Mouse (Mus musculus) liver, adult 2 months (tissue): ENCODE results near the gene Zranb1. TPM values are rescaled to one million over a fixed set of nuclear protein-coding genes. Genes with fewer than 3 reads are reported as not detected.

Source experiments
- DNase-seq: peaks from one replicate; pipeline ENCODE4 v3.0.0-alpha.2; 2011; ENCODE audit warnings: low read depth, low spot score; ENCODE audit errors: extremely low read depth
- H3K27ac ChIP-seq: fragments of 200-500 bp; replicated peaks from 2 replicates; pipeline ENCODE4 v1.5.1; 2012; ENCODE audit warnings: low read depth, mild to moderate bottlenecking, control low read depth, inconsistent platforms, low read length; ENCODE audit not compliant: insufficient read depth
- H3K27me3 ChIP-seq: fragments of 200-500 bp; 2 replicates; pipeline ENCODE4 v1.6.1; 2012; ENCODE audit warnings: mild to moderate bottlenecking, moderate library complexity, low read length, inconsistent platforms; ENCODE audit not compliant: control insufficient read depth, insufficient read depth
- H3K36me3 ChIP-seq: fragments of 200-500 bp; 2 replicates; pipeline ENCODE4 v1.6.1; 2012; ENCODE audit warnings: low read length, inconsistent platforms; ENCODE audit not compliant: control insufficient read depth, insufficient read depth
- H3K4me1 ChIP-seq: fragments of 200-500 bp; 2 replicates; pipeline ENCODE4 v1.6.1; 2011; ENCODE audit warnings: low read length; ENCODE audit not compliant: control insufficient read depth, insufficient read depth
- H3K4me3 ChIP-seq: fragments of 200-500 bp; 2 replicates; pipeline ENCODE4 v1.5.1; 2011; ENCODE audit warnings: low read depth, mild to moderate bottlenecking, control low read depth, low read length, moderate library complexity; ENCODE audit not compliant: insufficient read depth
- H3K79me2 ChIP-seq: fragments of 200-500 bp; 2 replicates; pipeline ENCODE4 v1.6.1; 2012; ENCODE audit warnings: inconsistent platforms, mild to moderate bottlenecking, low read length, moderate library complexity; ENCODE audit not compliant: control insufficient read depth, insufficient read depth
- H3K9ac ChIP-seq: fragments of 200-500 bp; 2 replicates; pipeline ENCODE4 v1.6.1; 2012; ENCODE audit warnings: low read depth, mild to moderate bottlenecking, control low read depth, inconsistent platforms, low read length
- CTCF ChIP-seq: fragments of 200-500 bp; IDR thresholded peaks from 2 replicates; pipeline ENCODE4 v1.5.1; 2011; ENCODE audit warnings: low read depth, low read length, control low read depth
- POLR2A ChIP-seq: fragments of 200-500 bp; IDR thresholded peaks from 2 replicates; pipeline ENCODE4 v1.6.1; 2011; ENCODE audit warnings: low read length, control low read depth; ENCODE audit not compliant: insufficient read depth; ENCODE audit errors: extremely low read depth
- WGBS: fragments of 180-500 bp; shearing (Covaris S2); methylation state at CpG from one replicate; pipeline ENCODE4 v1.1.7; 2018; 5-methylcytosine and 5-hydroxymethylcytosine counted together
- polyA plus RNA-seq: library from polyadenylated mRNA; depleted of rRNA; stranded (reverse); fragments of >200 nt; gene quantifications from 2 replicates; pipeline ENCODE4 v1.2.3, GENCODE M21; 2012
- total RNA-seq: library from RNA; depleted of rRNA; stranded (reverse); fragments of >200 nt; gene quantifications from 2 replicates; pipeline ENCODE4 v1.2.3, GENCODE M21; 2014

Zranb1 gene
- total and polyA plus RNA-seq, 2 experiments = 9.8 to 41.1 TPM

DNA sequence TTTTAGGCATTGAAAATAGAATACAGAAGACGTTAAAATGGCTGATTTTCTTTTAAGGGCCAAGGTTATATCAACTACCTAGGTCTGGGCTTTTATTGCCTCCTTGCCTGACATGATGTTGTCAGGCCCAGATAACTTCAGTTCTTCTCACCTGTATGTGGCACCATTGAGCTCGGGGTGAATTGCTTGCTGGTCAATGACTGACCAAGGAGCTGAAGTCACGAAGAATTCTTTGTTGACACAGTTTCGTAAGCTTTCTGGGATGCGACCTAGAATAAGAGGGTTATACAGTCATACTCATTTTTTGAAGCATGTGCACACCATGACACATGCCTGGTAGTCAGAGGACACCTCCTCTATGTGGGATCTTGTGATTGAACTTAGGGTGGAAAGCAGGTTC is 58.9 kb downstream of the Zranb1 start:
- no peaks in the 10 kb centered on the region for H3K4me1 ChIP-seq
- no peaks in the 10 kb centered on the region for H3K27me3 ChIP-seq
- H3K27ac ChIP-seq = no peak overlapping the region
- TF ChIP-seq CTCF (no peak), POLR2A (no peak)
- H3K4me3 ChIP-seq = no peak overlapping the region
- H3K79me2 ChIP-seq = no peaks in the 10 kb centered on the region
- WGBS = 33% methylated on average over 5 of the region's 5 CpGs
- H3K36me3 ChIP-seq = peaks cover 14% of the 10 kb centered on the region
- H3K9ac ChIP-seq = no peak overlapping the region
- peak; percentile 63 for DNase-seq

DNA sequence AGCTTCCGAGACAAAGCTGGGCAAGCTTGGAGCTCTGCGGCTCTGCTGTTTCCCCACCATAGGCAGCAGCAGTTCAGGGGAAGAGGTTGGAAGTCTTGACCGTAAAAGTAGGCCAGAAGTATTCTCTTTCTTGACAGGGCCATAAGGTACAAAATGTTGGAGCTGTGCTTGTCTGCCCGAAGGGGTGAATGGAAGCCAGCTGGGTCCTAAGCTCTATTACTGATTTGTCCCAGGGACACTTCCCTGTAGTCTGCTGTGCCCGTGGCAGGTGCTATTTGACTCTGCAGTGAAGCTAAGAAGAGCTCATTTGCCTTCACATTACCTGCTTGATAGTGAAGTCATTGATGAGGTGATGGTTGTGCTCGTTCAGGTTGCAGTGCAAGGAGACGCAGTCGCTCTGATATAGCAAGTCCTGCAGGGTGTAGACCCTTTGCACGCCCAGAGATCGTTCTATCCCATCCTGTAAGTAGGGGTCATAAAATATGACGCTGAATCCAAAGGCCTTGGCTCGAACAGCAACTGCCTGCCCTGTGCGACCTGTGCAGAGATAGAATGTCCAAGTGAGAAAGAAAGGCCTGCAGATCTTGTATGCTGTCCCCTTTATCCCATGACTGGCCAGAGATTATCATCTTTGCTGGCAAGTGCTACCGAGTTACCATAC is 60.4 kb downstream of the Zranb1 start:
- 91% methylated on average over 14 of the region's 14 CpGs for WGBS
- no peaks in the 10 kb centered on the region for H3K27me3 ChIP-seq
- TF ChIP-seq CTCF = no peak
- no peak for TF ChIP-seq POLR2A
- no peak overlapping the region for H3K9ac ChIP-seq
- H3K4me1 ChIP-seq = no peaks in the 10 kb centered on the region
- H3K36me3 ChIP-seq = peaks cover 2% of the 10 kb centered on the region
- no peaks in the 10 kb centered on the region for H3K79me2 ChIP-seq
- no peak overlapping the region for H3K4me3 ChIP-seq
- H3K27ac ChIP-seq = no peak overlapping the region
- DNase-seq = no peak

DNA sequence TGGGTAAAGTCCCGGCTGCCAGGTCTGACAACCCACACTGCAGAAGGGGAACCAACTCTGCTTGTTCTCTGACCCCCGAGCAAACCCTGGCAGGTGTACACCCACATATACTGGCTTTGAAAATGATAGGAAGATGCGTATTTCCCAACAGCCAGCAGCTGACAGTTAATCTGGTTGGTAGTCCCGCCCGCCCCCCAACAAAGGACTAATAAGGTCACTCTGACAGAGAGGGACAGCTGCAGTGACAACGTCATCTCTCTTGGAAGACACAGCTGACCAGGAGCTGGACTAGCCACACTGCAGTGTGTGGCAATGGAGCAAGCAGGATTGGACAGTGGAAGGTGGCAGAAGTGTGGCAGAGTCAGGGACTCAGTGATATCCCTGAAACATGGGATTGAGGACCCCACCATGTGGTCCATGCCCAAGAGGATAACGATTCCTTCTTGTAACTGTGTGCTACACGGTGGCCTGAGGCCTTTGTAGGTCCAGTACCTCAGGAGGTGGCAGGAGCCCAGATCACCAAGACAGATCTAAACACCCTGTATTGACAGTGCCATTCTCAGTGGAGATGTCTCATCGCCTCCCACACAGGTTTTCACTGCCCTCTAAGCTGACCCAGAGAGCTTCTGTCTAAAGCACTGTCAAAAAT is 62.1 kb downstream of the Zranb1 start:
- no peak for DNase-seq
- H3K36me3 ChIP-seq = no peaks in the 10 kb centered on the region
- H3K27me3 ChIP-seq = no peaks in the 10 kb centered on the region
- H3K9ac ChIP-seq = no peak overlapping the region
- WGBS = 88% methylated on average over 9 of the region's 9 CpGs
- H3K27ac ChIP-seq = no peak overlapping the region
- TF ChIP-seq CTCF (no peak), POLR2A (no peak)
- H3K4me1 ChIP-seq = no peaks in the 10 kb centered on the region
- H3K79me2 ChIP-seq = no peaks in the 10 kb centered on the region
- H3K4me3 ChIP-seq = no peak overlapping the region

DNA sequence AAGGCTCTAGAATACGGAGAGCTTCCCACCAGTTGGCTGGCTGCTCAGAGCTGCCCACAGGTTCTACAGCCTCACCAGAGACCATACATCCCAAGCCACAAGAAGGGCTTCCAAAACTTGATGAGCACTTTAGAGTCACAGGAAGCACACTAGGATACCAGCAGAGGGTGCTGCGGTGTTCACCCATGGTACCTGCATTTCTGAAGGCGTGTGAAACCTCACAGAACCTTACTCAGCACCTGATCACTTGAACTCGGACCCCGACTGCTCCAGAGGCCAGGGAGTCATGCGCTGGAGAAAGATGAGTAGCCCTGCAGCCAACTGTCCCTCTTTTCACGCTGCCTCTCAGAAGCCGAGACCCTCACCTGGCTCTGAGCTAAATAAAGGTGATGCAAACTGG is 63.2 kb downstream of the Zranb1 start:
- Histone ChIP-seq H3K27ac (no peak overlapping the region), H3K79me2 (no peaks in the 10 kb centered on the region), H3K36me3 (no peaks in the 10 kb centered on the region), H3K27me3 (no peaks in the 10 kb centered on the region), H3K4me1 (no peaks in the 10 kb centered on the region), H3K9ac (no peak overlapping the region), H3K4me3 (no peak overlapping the region)
- WGBS = 86% methylated on average over 8 of the region's 8 CpGs
- no peak for TF ChIP-seq POLR2A
- peak; percentile 18; the same call in 1 of the 2 replicates for TF ChIP-seq CTCF
- no peak for DNase-seq

DNA sequence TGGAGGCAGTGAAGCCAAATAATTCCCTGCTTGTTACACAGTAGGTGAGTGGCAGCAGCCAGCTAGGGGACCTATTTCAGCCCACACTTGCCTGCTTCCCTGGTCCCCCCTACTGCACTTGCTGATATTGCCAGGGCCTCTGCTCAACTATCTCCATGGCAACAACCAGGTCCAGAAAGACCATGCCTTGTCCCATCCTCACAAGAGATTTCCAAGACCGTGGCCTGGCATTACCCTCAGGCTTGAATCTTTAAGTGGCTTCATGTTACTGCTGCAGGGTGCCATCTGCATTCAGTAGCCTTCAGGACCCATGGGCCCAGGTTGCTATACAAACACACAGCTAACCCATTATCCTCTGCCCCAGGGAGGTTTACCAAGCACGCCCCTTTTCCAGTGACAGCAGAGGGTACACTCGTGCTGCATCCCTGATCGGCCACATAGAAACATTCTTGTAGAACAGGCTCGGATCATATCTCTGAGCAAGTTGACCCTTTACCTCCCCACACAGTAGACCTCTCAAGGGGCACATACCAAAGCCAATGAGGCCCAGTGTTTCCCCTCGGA is 63.8 kb downstream of the Zranb1 start:
- no peaks in the 10 kb centered on the region for H3K36me3 ChIP-seq
- no peaks in the 10 kb centered on the region for H3K27me3 ChIP-seq
- WGBS = 89% methylated on average over 6 of the region's 6 CpGs
- no peak for DNase-seq
- no peaks in the 10 kb centered on the region for H3K4me1 ChIP-seq
- H3K9ac ChIP-seq = no peak overlapping the region
- H3K4me3 ChIP-seq = no peak overlapping the region
- no peak for TF ChIP-seq POLR2A
- TF ChIP-seq CTCF = no peak
- no peaks in the 10 kb centered on the region for H3K79me2 ChIP-seq
- no peak overlapping the region for H3K27ac ChIP-seq

DNA sequence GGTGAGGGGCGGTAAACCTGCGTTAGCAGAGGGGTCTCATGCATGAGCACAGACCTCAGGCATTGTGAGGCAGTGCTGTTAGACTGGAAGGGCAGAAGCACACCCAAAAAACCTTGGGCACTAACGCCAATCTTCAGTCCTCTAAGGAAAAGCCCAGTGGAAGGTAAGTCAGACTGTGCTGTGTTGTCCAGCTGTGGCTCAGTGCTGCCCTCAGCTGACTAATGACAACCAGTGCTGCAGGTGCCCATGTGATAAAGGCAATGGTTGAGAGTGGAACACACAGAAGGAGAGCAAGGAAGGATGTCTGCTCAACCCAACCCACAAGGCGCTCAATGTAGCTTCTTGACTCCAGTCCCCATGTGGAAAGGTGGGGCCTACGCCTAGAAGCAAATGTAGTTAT is 65.4 kb downstream of the Zranb1 start:
- Histone ChIP-seq H3K9ac (no peak overlapping the region), H3K79me2 (no peaks in the 10 kb centered on the region), H3K27me3 (no peaks in the 10 kb centered on the region), H3K27ac (no peak overlapping the region), H3K4me1 (no peaks in the 10 kb centered on the region), H3K4me3 (no peak overlapping the region), H3K36me3 (no peaks in the 10 kb centered on the region)
- WGBS = 79% methylated on average over 5 of the region's 5 CpGs
- TF ChIP-seq POLR2A = no peak
- TF ChIP-seq CTCF = peak; percentile 90
- peak; percentile 47 for DNase-seq
